Mouse (Mus musculus) C2C12 (cell line): Measurements from ENCODE around the gene Tcp10c. TPM values are rescaled to one million over a fixed set of nuclear protein-coding genes. Genes with fewer than 3 reads are reported as not detected.
"Not testable (repeated sequence)": the region's sequence is repeated elsewhere in the genome, so short reads cannot be mapped to it uniquely, and the experiment has no call there.

Source experiments
- H3K27me3 ChIP-seq: one replicate; pipeline ENCODE4 v1.6.1; 2011; ENCODE audit not compliant: control insufficient read depth, insufficient read depth, insufficient read length
- H3K36me3 ChIP-seq: one replicate; pipeline ENCODE4 v1.6.1; 2011; ENCODE audit not compliant: control insufficient read depth, insufficient read depth
- H3K4me3 ChIP-seq: one replicate; pipeline ENCODE4 v1.5.1; 2011; ENCODE audit warnings: mild to moderate bottlenecking, control low read depth; ENCODE audit not compliant: poor library complexity, insufficient read depth, severe bottlenecking
- H3K79me2 ChIP-seq: one replicate; pipeline ENCODE4 v1.6.1; 2011; ENCODE audit not compliant: control insufficient read depth, insufficient read depth
- H3K79me3 ChIP-seq: one replicate; pipeline ENCODE4 v1.6.1; 2011; ENCODE audit warnings: low read depth, control low read depth
- H3ac ChIP-seq: one replicate; pipeline ENCODE3; 2011; ENCODE audit warnings: low read depth; ENCODE audit not compliant: control insufficient read depth, insufficient read length
- polyA plus RNA-seq: library from polyadenylated mRNA; unstranded; fragments of >200 nt; fragmentation: generic; extraction: Trizol; gene quantifications from one replicate; pipeline ENCODE4 v1.2.1, GENCODE M21; 2012; ENCODE audit warnings: missing spikeins

The Tcp10c gene
- polyA plus RNA-seq, 1 experiment = not detected

- not testable (repeated sequence) for H3K36me3 ChIP-seq, H3ac ChIP-seq, H3K4me3 ChIP-seq, H3K79me2 ChIP-seq, H3K27me3 ChIP-seq, H3K79me3 ChIP-seq
Observed at GRCm38 (mm10) chr17:13426508-13426907, 72.1 kb downstream of the Tcp10c start.

Other genes starting within 250 kb of the Tcp10c start
- not detected for gene Unc93a, start 222.8 kb upstream of the Tcp10c start, polyA plus RNA-seq
- not detected for gene Smok2a, start 133.4 kb upstream of the Tcp10c start, polyA plus RNA-seq
- gene Smok2b, start 124.3 kb upstream of the Tcp10c start, polyA plus RNA-seq = not detected